Mouse (Mus musculus): ENCODE measurements around the gene Nudt21.

DNA sequence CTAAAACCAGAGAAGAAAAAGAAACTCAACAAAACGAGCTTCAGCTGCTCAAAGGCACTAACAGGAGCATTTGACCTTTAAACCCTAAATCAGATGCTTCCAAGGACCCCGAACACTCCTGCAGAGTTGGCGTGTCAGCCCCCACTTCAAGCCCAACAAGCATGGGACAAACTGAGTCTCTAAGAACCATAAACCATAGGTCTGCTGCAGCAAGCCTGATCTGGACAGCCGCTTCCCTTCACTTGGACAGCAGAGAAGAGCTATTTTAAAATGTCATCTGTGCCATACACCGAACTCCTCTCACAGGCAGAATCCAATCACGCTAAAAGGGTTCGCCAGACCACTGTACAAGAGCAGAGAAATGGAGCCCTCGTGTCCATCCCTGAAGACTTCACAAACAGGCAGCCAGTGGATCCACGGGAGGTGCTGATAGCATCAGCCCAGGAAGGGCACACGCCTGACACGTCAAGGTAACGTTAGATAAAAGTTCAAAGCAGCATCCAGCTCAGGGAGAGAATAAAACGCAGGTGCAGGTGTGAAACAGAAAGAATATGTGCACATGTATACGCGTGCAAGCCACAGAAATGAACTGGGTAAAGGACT, 27.5 kb downstream of the Nudt21 start:
- TF ChIP-seq CTCF (IDR thresholded peaks at IDR 0.05; ENCODE audit: low read depth) (no peak), EP300 (IDR thresholded peaks at IDR 0.05; ENCODE audit: low read depth) (no peak)

Measured in heart, postnatal 0 days (tissue).